Mouse (Mus musculus): Measurements from ENCODE around the gene Ces1a.

Gene Ces1a

DNA sequence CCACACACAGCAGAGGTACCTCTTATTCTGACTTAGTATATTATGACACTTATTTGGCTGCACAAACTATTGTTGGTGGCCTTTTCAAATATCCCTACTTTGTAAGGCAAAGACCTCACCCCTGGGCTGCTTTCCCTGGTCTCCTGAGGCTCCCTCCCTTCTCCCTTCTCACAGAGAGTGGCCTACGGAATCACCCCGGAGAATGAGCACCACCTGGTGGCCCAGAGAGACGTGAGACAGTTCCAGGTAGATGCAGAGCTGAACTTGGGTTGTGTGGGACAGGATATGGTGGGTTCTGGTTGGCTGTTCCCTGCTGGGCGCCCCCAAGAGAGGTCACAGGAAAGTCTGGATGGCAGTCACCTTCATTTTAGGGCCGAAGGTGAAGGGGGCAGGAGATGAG lies 51.2 kb downstream of the Ces1a start:
- DNase-seq (ENCODE audit: low read depth, low spot score), result no peak

DNA sequence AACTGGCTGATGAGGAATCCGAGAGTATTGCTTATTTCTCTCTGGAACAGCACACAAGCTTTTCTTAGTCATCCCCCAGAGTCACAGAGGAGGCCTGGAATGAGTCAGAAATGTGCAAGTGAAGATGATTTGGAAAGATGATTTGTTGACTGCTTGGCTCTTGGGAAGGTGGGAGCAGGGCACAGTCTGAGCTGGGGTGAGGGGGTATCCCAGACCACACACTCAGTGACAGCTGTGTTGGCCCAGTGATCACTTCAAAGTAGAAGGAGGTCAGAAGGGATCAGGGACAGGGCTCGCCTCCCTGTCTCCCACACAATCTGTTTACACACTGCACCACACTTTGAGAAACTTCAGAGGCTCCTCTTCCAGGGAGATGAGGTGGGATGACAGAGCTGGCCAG lies 63.6 kb downstream of the Ces1a start:
- no peak for DNase-seq (ENCODE audit: low read depth, low spot score)

- no peak for DNase-seq (ENCODE audit: low read depth, low spot score)
These were observed 65.5 kb downstream of the Ces1a start for GRCm38 (mm10) chr8:92982491-92982890.

GRCm38 (mm10) chr8:92976656-92977055 lies 71.3 kb downstream of the Ces1a start:
- DNase-seq (ENCODE audit: low read depth, low spot score), result no peak

DNA sequence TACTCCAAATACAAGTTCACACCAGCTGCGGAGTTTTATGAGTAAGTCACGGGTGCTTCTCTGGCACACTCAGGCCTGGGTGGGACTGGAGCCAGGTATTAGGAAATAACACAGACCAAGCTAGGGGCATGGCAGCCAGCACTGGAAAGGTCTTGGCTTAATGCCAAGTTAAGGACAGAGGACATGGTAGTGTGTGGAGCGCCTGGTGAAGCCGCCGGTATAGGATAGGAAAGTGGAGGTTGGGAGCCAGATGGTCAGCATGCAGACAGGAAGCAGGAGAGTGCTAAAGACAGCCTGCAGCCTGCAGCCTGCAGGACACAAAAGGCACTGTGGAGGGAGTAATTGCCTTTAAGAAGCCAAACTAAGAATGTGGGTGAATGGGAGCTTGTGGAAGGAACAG lies 75.0 kb downstream of the Ces1a start:
- no peak for DNase-seq (ENCODE audit: low read depth, low spot score)

All from CD4-positive, CD25-positive, alpha-beta regulatory T cell, adult 2 months (primary cell).